Mouse (Mus musculus) hindbrain, embryonic 10.5 days (tissue): ENCODE results near the gene Nrsn1. TPM values are rescaled to one million over a fixed set of nuclear protein-coding genes. Genes with fewer than 3 reads are reported as not detected.
A peak's percentile ranks its signal among the peaks of the same experiment; 100 is the strongest.
"Not testable (repeated sequence)": the region's sequence is repeated elsewhere in the genome, so short reads cannot be mapped to it uniquely, and the experiment has no call there.

Experiments
- DNase-seq: peaks from one replicate; pipeline ENCODE4 v3.0.0-alpha.2; 2017; ENCODE audit warnings: low spot score
- H3K27ac ChIP-seq: fragments of 300-500 bp; sonication (generic); 2 replicates; pipeline ENCODE4 v1.5.1; 2016; ENCODE audit warnings: mild to moderate bottlenecking, moderate library complexity
- H3K27me3 ChIP-seq: fragments of 300-500 bp; sonication (generic); 2 replicates; pipeline ENCODE4 v1.6.1; 2016; ENCODE audit warnings: mild to moderate bottlenecking; ENCODE audit not compliant: poor library complexity, insufficient read depth, severe bottlenecking
- H3K36me3 ChIP-seq: fragments of 300-500 bp; sonication (generic); 2 replicates; pipeline ENCODE4 v1.6.1; 2016; ENCODE audit warnings: mild to moderate bottlenecking, moderate library complexity
- H3K4me1 ChIP-seq: fragments of 300-500 bp; sonication (generic); replicated peaks from 2 replicates; pipeline ENCODE4 v1.6.1; 2016; ENCODE audit warnings: mild to moderate bottlenecking
- H3K4me3 ChIP-seq: fragments of 300-500 bp; sonication (generic); 2 replicates; pipeline ENCODE4 v1.5.1; 2016; ENCODE audit warnings: mild to moderate bottlenecking, moderate library complexity
- H3K9me3 ChIP-seq: fragments of 300-500 bp; sonication (generic); 2 replicates; pipeline ENCODE4 v1.6.1; 2016; ENCODE audit warnings: mild to moderate bottlenecking, moderate library complexity
- WGBS: fragments of 180-500 bp; shearing (Covaris S2); methylation state at CpG from one replicate; pipeline ENCODE4 v1.1.7; 2016; 5-methylcytosine and 5-hydroxymethylcytosine counted together
- polyA plus RNA-seq: library from polyadenylated mRNA; unstranded; fragments of >200 nt; fragmentation: Nextera tagmentation; extraction: Ambion mirVana; gene quantifications from 2 replicates; pipeline ENCODE4 v1.2.1, GENCODE M21; 2016

The Nrsn1 gene
- 11.2 and 19.3 TPM in 2 replicates for polyA plus RNA-seq

GRCm38 (mm10) chr13:25270402-25270801, at the start of gene Nrsn1:
Gene Nrsn1, minus strand, starts transcription at chr13:25270502.
- H3K27ac ChIP-seq: peak within 1 kb of the TSS; percentile 71
- 62% methylated on average over 2 of the region's 2 CpGs for WGBS

GRCm38 (mm10) chr13:25312059-25312458, 41.8 kb upstream of the Nrsn1 start:
- Histone ChIP-seq H3K4me3 (no peak overlapping the region), H3K9me3 (no peaks in the 10 kb centered on the region), H3K36me3 (no peaks in the 10 kb centered on the region), H3K27me3 (no peaks in the 10 kb centered on the region), H3K4me1 (no peaks in the 10 kb centered on the region), H3K27ac (no peak overlapping the region)
- 87% methylated on average over 2 of the region's 2 CpGs for WGBS
- no peak for DNase-seq

More at GRCm38 (mm10) chr13:25270402-25270801, at the start of gene Nrsn1:
- not testable (repeated sequence) for DNase-seq, H3K27me3 ChIP-seq, H3K36me3 ChIP-seq, H3K9me3 ChIP-seq
- Histone ChIP-seq H3K4me3 (peak within 1 kb of the TSS; percentile 51), H3K4me1 (peaks cover 19% of the 10 kb centered on the region)

- no peaks in the 10 kb centered on the region for H3K27me3 ChIP-seq
- no peaks in the 10 kb centered on the region for H3K36me3 ChIP-seq
- H3K27ac ChIP-seq: no peak overlapping the region
- H3K4me1 ChIP-seq: no peaks in the 10 kb centered on the region
- H3K9me3 ChIP-seq: no peaks in the 10 kb centered on the region
- no peak overlapping the region for H3K4me3 ChIP-seq
- no peak for DNase-seq
Measured at GRCm38 (mm10) chr13:25310068-25310467, 39.8 kb upstream of the Nrsn1 start.

GRCm38 (mm10) chr13:25288736-25289135, 18.4 kb upstream of the Nrsn1 start:
- H3K4me3 ChIP-seq: no peak overlapping the region
- WGBS: 79% methylated on average over 1 of the region's 1 CpGs
- no peaks in the 10 kb centered on the region for H3K27me3 ChIP-seq
- H3K27ac ChIP-seq: no peak overlapping the region
- no peak for DNase-seq
- H3K9me3 ChIP-seq: no peaks in the 10 kb centered on the region
- no peaks in the 10 kb centered on the region for H3K4me1 ChIP-seq
- no peaks in the 10 kb centered on the region for H3K36me3 ChIP-seq

GRCm38 (mm10) chr13:25274934-25275565, 4.7 kb upstream of the Nrsn1 start:
- no peaks in the 10 kb centered on the region for H3K27me3 ChIP-seq
- WGBS: 59% methylated on average over 5 of the region's 5 CpGs
- no peaks in the 10 kb centered on the region for H3K9me3 ChIP-seq
- DNase-seq: no peak
- no peak overlapping the region for H3K27ac ChIP-seq
- H3K4me1 ChIP-seq: peaks cover 7% of the 10 kb centered on the region; the same call in 1 of the 2 replicates
- H3K36me3 ChIP-seq: no peaks in the 10 kb centered on the region
- no peak overlapping the region for H3K4me3 ChIP-seq

- no peak overlapping the region for H3K4me3 ChIP-seq
- no peak overlapping the region for H3K27ac ChIP-seq
- peaks cover 21% of the 10 kb centered on the region for H3K4me1 ChIP-seq
- DNase-seq: no peak
- no peaks in the 10 kb centered on the region for H3K27me3 ChIP-seq
- no peaks in the 10 kb centered on the region for H3K36me3 ChIP-seq
- WGBS: 84% methylated on average over 4 of the region's 4 CpGs
- H3K9me3 ChIP-seq: no peaks in the 10 kb centered on the region
Measured at GRCm38 (mm10) chr13:25272189-25272588, 1.9 kb upstream of the Nrsn1 start.

GRCm38 (mm10) chr13:25269569-25270268, 583 bp downstream of the Nrsn1 start:
- peaks cover 14% of the 10 kb centered on the region for H3K4me1 ChIP-seq
- 3% methylated on average over 42 of the region's 42 CpGs for WGBS
- no peaks in the 10 kb centered on the region for H3K9me3 ChIP-seq
- H3K27me3 ChIP-seq: no peaks in the 10 kb centered on the region
- DNase-seq: peak; percentile 88
- peak overlapping the region; percentile 51 for H3K4me3 ChIP-seq
- H3K36me3 ChIP-seq: no peaks in the 10 kb centered on the region
- H3K27ac ChIP-seq: peak overlapping the region; percentile 71

- H3K36me3 ChIP-seq: no peaks in the 10 kb centered on the region
- H3K27ac ChIP-seq: no peak overlapping the region
- peak overlapping the region; percentile 51 for H3K4me3 ChIP-seq
- 8% methylated on average over 2 of the region's 2 CpGs for WGBS
- H3K9me3 ChIP-seq: no peaks in the 10 kb centered on the region
- H3K4me1 ChIP-seq: peaks cover 14% of the 10 kb centered on the region
- no peaks in the 10 kb centered on the region for H3K27me3 ChIP-seq
- DNase-seq: peak; percentile 85
Measured at GRCm38 (mm10) chr13:25269039-25269438, 1.3 kb downstream of the Nrsn1 start.

GRCm38 (mm10) chr13:25262748-25263147, 7.6 kb downstream of the Nrsn1 start:
- Histone ChIP-seq H3K4me1 (0 out of 2 replicates have a peak, but pooled peaks cover 4% of the 10 kb centered on the region), H3K9me3 (no peaks in the 10 kb centered on the region), H3K36me3 (no peaks in the 10 kb centered on the region), H3K27me3 (no peaks in the 10 kb centered on the region), H3K4me3 (no peak overlapping the region), H3K27ac (no peak overlapping the region)
- 88% methylated on average over 4 of the region's 4 CpGs for WGBS
- DNase-seq: no peak

- Histone ChIP-seq H3K27ac (no peak overlapping the region), H3K36me3 (no peaks in the 10 kb centered on the region), H3K4me3 (no peak overlapping the region), H3K4me1 (0 out of 2 replicates have a peak, but pooled peaks cover 4% of the 10 kb centered on the region), H3K9me3 (no peaks in the 10 kb centered on the region), H3K27me3 (no peaks in the 10 kb centered on the region)
- no peak for DNase-seq
- 89% methylated on average over 6 of the region's 6 CpGs for WGBS
Measured at GRCm38 (mm10) chr13:25257608-25258007, 12.7 kb downstream of the Nrsn1 start.

- no peaks in the 10 kb centered on the region for H3K9me3 ChIP-seq
- no peak for DNase-seq
- H3K36me3 ChIP-seq: no peaks in the 10 kb centered on the region
- 85% methylated on average over 9 of the region's 9 CpGs for WGBS
- no peak overlapping the region for H3K4me3 ChIP-seq
- H3K27ac ChIP-seq: no peak overlapping the region
- no peaks in the 10 kb centered on the region for H3K27me3 ChIP-seq
- H3K4me1 ChIP-seq: no peaks in the 10 kb centered on the region
Measured at GRCm38 (mm10) chr13:25254478-25255263, 15.6 kb downstream of the Nrsn1 start.

- Histone ChIP-seq H3K4me1 (no peaks in the 10 kb centered on the region), H3K4me3 (no peak overlapping the region), H3K27me3 (no peaks in the 10 kb centered on the region), H3K36me3 (no peaks in the 10 kb centered on the region), H3K27ac (no peak overlapping the region), H3K9me3 (no peaks in the 10 kb centered on the region)
- no peak for DNase-seq
- WGBS: 71% methylated on average over 1 of the region's 1 CpGs
Measured at GRCm38 (mm10) chr13:25251893-25252292, 18.4 kb downstream of the Nrsn1 start.
